Mouse (Mus musculus) thymus, adult 2 months (tissue): ENCODE measurements around the gene Klk10.

Experiments
- CTCF ChIP-seq: fragments of 200-500 bp; IDR thresholded peaks from 2 replicates; pipeline ENCODE4 v1.5.1; 2012; ENCODE audit warnings: mild to moderate bottlenecking, control low read depth, low read length, moderate library complexity, borderline replicate concordance; ENCODE audit not compliant: control insufficient read depth, poor library complexity, insufficient read depth; ENCODE audit errors: extremely low read depth
- POLR2A ChIP-seq: fragments of 200-500 bp; IDR thresholded peaks from 2 replicates; pipeline ENCODE4 v1.6.1; 2012; ENCODE audit warnings: mild to moderate bottlenecking, low read length, control low read depth, moderate library complexity; ENCODE audit not compliant: control insufficient read depth, poor library complexity, insufficient read depth; ENCODE audit errors: extremely low read depth

DNA sequence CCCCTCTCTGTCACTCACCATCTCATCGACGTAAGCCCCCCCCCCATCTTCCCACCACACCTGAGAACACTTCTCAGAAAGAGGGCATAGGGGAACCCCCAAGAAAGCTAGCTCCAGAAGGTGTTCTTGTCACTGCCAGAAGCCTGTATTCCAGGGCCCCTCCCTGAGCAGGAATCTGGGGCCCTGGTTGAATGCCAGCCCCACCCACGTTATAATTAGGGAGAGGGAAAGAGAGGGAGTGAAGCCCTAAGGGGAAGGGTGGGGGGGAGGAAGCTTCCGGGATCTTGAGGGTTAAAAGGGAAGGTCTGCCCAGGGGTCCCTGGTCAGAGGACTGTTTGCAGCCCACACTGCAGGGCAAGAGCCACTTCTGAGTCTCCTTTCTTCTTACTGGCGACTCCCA is at the start of gene Klk10:
- TF ChIP-seq POLR2A, result no peak
- TF ChIP-seq CTCF, result no peak
